Mouse (Mus musculus): ENCODE measurements around the gene Lclat1.
"Not testable (repeated sequence)": the region's sequence is repeated elsewhere in the genome, so short reads cannot be mapped to it uniquely, and the experiment has no call there.

Gene Lclat1

GRCm38 (mm10) chr17:73241085-73241848 lies 133.5 kb downstream of the Lclat1 start:
- DNase-seq (ENCODE audit: low read depth, low spot score): no peak

DNA sequence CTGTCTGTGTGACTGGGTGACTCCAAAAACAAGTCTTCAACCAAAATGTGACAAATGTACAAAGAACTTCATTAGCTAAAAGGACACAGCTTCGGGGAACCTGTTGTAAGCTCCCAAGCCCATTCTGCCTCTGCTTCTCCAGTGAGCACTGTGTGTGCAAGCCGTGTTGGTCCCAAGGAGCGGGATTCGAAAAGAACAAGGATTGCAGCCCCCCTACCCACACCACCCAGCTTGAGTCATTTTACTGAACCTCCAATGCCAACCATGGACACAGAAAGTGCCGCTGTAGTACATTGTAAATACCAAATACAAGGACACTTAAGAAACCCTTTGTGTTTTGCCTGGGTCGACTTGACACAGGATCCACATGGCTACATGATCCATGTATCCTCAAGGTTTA lies 135.9 kb downstream of the Lclat1 start:
- no peak for DNase-seq (ENCODE audit: low read depth, low spot score)

GRCm38 (mm10) chr17:73244596-73244995 lies 136.8 kb downstream of the Lclat1 start:
- DNase-seq (ENCODE audit: low read depth, low spot score): no peak

DNA sequence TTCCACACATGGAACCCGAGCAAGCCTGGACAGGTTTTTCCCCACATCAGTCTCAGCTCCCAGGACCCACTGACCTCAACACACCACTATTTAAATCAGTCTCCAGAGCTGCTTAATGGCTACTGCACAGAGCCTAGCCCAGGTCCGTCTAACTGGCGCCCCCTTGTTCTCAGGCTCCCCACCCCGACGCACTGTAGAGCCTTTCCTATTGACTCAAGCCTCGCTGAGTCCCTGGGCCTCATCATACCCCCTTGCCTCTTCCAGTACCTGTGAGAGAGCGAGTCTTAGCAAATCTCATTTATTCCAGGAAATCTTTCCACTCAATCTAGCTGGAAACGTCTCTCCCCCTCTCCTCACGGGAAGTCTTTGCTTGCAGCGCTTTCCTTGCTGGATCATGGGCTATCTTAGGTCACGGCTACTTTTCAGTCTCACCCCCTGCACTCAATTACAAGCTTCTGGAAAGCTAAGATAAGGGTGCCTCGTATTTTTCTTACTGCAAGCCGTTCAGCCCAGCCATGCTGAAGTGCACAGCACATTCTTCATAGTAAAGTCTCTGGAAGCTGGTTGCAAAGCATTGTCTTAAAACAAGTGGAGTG lies 137.4 kb downstream of the Lclat1 start:
- no peak for DNase-seq (ENCODE audit: low read depth, low spot score)

GRCm38 (mm10) chr17:73246036-73246435 lies 138.3 kb downstream of the Lclat1 start:
- DNase-seq (ENCODE audit: low read depth, low spot score): no peak

GRCm38 (mm10) chr17:73246926-73247325 lies 139.1 kb downstream of the Lclat1 start:
- no peak for DNase-seq (ENCODE audit: low read depth, low spot score)

DNA sequence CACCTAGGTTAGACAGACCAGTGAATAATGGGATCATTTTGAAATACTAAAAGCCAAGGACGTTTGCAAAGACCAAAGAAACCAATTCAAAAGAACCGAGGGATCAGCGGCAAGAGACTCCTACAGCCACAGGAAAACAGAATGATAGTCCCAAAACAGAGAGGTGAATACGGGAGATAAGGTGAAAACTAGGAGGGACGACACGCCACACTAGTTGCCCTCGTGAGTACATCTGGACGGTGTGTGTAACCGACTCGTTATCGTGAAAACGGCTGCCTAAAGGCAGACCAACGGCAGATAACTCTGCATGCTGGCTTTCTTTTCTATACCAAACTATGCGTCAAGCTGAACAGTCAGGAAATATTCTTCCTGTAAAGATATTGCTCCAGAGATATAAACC lies 140.0 kb downstream of the Lclat1 start:
- no peak for DNase-seq (ENCODE audit: low read depth, low spot score)

GRCm38 (mm10) chr17:73250488-73251141 lies 142.8 kb downstream of the Lclat1 start:
- DNase-seq (ENCODE audit: low read depth, low spot score): no peak

- DNase-seq (ENCODE audit: low read depth, low spot score): no peak
Measured at GRCm38 (mm10) chr17:73251142-73251502, 143.3 kb downstream of the Lclat1 start.

DNA sequence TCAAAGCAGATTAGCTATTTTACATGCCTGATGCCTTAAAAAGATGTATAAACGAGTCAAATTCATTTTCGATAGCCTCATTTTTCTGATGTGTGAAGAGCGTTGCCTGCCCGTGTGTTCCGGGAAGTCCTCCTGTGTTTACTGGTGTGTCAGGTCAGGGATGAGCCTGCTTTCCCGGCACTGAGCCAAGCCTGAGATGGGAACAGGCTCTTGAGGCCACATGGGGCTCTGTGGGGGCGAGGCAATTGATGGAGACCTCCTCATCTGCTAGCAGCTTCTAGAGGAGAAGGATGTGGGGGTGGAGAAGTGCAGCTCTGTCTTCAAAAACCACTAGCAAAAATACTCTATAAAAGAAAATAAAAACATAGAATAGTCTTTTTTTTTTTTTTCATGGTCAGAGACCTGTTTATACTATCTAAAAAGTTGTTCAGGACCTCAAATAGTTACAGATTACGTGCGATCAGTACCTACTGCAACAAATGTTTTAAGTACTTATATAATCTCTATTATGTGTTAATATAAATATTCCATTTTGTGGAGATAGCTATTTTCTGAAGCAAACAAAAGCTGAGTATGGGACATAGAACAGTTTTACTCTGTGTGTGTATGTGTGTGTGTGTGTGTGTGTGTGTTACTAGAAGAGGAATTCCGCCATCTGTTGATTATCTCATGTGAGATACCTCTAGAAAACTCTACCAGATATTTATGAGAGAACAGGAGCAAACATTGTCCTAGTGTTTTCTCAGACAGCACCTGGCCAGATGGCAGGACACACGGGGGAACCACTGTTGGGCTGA lies 144.2 kb downstream of the Lclat1 start:
- no peak for DNase-seq (ENCODE audit: low read depth, low spot score)

DNA sequence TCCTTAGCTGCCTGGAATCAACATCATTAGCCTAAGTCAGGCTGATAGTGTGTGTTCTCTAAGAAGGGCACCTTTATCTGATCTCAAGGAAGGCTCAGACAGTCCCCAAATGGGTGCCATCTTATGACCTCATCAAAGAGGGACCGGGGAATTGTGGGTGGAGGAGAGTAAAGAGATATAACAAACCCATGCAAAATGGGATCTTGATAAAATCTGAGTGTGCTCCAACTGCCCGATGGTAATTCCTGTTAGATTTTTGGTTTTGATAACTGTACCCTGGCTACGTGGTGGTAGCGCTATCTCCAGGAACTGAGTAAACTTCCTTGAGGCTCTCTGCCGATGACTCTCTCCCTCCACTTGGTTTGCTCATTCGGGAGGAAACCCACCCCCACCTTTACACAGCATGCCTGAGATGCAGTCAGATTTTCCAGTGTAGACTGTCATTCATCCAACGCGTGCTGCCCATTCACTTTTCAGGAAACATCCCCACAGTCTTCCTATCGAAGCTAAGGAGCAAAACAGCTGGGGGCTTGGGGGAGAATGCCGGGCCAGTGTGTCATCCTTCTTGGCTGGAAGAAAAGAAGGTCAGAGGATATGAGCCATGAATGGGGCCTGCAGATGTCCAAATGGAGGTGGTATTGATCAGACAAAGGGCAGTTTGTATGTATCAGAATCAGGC lies 145.6 kb downstream of the Lclat1 start:
- DNase-seq (ENCODE audit: low read depth, low spot score): no peak

DNA sequence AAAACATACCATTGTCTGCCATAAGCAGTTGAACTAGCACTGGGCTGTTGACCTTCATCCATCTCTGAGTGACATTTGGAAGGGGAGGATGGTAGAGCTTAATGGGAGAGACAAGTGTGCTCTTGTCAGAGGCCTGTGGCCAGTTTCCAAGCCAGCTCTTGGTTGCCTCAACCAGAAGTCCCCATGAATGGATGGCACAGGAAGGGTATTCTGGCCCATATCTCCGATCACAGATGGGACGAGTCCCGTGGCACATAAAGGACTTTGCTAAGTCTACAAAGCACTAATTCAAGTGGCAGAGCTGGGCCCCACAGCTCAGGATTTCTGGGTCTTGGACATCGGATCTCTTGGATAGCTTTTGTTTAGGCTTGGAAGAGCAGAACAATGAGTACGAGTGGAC lies 148.0 kb downstream of the Lclat1 start:
- no peak for DNase-seq (ENCODE audit: low read depth, low spot score)

DNA sequence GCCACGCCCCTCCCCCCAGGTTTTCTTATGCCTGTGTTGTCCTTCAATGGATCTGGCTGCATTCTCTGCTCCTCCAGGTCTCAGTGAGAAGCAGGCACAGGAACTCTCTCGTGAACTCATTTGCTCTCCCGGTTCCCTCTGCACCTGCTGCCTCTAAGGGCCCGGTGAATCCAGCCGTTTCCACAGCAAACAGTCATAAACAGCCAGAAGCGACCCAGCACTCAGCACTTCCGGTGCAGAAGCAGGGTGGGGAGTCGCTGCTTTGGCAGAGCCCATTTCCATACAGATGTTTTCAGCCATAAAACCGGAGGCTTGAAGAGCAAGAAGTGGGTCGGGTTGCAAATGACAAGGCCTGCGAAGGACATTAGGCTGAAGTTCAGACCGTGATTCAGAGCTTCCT lies 150.8 kb downstream of the Lclat1 start:
- DNase-seq (ENCODE audit: low read depth, low spot score): no peak

- not testable (repeated sequence) for DNase-seq (ENCODE audit: low read depth, low spot score)
Measured at GRCm38 (mm10) chr17:73259258-73259657, 151.5 kb downstream of the Lclat1 start.

DNA sequence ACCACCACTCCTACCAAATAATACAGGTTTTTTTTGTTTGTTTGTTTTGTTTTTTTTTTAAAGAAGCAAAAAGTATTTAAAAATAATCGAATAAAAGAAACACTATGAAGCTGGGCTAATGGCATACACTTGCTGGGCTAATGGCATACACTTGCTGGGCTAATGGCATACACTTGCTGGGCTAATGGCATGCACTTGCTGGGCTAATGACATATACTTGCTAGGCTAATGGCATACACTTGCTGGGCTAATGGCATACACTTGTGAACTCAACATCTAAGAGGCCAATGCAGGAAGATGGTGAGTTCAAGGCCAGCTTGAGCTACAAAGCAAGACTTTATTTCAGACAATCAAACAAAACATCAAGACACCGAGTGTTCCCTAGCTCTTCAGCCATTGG lies 154.8 kb downstream of the Lclat1 start:
- no peak for DNase-seq (ENCODE audit: low read depth, low spot score)

DNA sequence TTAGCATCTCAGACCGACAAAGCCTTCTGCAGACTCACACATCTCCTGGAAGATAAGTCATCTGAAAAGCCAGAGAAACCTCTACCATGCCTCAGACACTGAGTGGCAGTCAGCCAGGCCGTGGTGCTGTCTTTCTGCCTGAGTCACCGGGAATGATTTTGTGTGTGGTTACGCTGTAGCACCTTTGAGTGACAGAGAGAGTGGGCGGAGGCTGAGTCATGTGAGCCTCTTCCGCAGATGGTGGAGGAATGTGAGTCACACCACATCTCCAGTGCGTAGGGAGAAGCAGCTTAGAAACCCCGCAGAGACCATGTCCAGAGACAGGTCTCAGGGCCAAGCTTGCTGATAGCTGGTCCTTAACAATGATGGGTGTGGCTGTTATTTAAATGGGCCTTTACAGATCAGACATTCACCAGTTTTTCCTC lies 155.3 kb downstream of the Lclat1 start:
- DNase-seq (ENCODE audit: low read depth, low spot score): no peak

- no peak for DNase-seq (ENCODE audit: low read depth, low spot score)
Measured at GRCm38 (mm10) chr17:73270871-73271796, 163.3 kb downstream of the Lclat1 start.

DNA sequence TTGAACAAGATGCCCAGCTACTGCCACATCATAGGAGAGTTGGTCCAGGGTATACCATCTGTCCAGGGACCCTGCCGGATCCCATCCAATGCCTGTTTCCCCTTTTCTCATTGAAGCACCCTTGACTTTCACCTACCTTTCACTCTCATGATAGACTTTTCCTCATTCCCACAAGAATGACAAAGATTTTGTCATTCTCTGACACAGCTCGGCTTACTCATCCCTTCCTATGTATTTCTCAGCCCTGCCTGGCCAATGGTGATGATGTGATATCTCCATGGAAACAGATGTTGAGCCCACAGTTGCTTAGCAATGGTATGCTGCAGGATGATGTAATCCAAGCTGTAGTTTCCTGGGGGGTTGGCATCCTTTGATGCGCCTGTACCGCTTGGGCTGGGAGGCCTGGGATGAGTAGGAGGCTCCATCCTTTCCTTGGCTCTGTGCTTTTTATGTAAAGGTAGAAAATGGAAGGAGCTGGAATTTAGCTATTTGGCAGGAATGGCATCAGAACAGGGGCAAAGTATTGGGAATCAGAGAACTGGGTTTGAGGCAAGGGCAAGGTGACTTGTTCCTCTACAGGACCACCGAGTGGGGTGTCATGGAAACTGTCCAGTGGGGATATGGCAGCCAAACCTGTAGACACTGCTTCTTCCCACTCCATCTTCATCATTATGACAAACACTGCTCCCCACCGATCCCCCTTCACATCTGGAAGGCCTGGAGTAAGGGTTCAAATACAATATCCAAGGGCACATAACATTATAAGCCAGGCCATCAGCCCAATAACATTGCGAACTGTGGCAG lies 164.2 kb downstream of the Lclat1 start:
- DNase-seq (ENCODE audit: low read depth, low spot score): no peak

- DNase-seq (ENCODE audit: low read depth, low spot score): no peak
Measured at GRCm38 (mm10) chr17:73273809-73274208, 166.0 kb downstream of the Lclat1 start.

- DNase-seq (ENCODE audit: low read depth, low spot score): no peak
Measured at GRCm38 (mm10) chr17:73275066-73275465, 167.3 kb downstream of the Lclat1 start.
